Mouse (Mus musculus): Measurements from ENCODE around the gene Eef2kmt. TPM values are rescaled to one million over a fixed set of nuclear protein-coding genes. Genes with fewer than 3 reads are reported as not detected.

The Eef2kmt gene
- polyA plus RNA-seq, 1 experiment, result 34.0 TPM

DNA sequence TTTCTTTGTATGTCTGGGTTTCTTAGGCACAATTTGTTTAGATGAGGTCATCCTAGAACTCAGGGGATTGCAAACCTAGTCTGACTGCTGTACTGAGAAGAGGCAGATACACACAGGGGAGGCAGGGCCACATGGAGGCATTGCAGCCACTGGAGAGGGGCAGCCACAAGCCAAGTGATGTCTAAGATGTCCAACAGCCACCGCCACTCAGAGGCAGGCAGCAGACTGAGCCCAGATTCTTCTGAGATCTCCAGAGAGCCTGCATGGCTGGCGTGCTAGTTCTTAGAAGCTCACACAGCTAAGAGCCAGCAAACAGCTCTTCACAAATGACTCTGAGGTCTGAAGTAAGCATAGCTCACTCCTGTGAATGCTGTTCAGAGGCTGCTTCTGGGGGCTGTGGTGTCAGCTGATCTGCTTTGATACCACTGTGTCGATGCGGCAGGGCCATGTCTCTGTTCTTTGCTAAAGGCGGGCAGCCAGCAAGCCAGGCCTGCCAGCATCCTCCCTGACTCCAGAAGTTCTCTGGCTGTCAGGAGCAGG lies 50.3 kb downstream of the Eef2kmt start:
- H3K4me1 ChIP-seq (ENCODE audit: control insufficient read depth, insufficient read depth, insufficient read length, low read length), result no peaks in the 10 kb centered on the region
- no peak overlapping the region for H3K4me3 ChIP-seq (ENCODE audit: insufficient read depth, low read depth, low read length)
- no peak overlapping the region for H3K27ac ChIP-seq (replicated peaks; ENCODE audit: low read depth, low read length)

DNA sequence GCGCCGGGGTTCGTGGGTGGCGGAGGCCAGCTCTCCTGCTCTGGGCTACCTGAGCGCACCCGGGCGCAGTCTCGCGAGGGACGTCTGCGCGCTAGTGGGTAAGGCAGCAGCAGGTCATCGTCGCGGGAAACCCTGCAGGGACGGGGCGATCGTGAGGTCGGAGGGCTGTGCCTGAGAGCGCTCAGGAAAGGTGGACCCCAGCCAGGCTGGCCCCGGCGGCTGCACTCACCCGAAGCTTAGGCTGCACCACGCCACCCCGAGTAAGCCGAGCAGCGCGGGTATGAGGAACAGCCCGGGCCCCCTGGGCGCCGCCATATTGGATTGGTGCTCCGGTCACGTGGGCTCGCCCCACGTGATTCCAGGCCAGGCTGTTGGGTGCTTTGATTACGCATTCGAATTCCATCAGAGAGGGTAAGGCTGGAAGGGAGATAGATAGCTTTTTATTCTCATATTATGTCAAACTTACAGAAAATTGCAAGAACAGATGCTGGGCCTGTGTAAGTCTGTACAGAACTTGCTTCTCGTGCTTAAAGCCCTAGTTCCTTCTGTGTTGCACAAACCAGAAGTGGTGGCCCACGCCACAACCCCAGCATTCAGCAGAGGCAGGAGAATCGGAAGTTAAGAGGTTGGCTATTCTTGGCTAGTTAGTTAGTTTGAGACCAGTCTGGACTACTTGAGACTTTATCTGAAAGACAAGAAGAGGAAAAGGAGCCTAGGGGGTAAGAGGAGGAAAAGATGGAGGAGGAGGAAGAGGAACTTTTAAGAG lies 51.9 kb downstream of the Eef2kmt start, which contains the start of gene Nagpa:
Nagpa (minus strand) TSS at position 345 of the 766 bp plus-strand sequence.
- peak within 1 kb of the TSS; percentile 82 for H3K4me3 ChIP-seq (ENCODE audit: insufficient read depth, low read depth, low read length)
- H3K4me1 ChIP-seq (ENCODE audit: control insufficient read depth, insufficient read depth, insufficient read length, low read length), result no peaks in the 10 kb centered on the region
- peak within 1 kb of the TSS; percentile 23 for H3K27ac ChIP-seq (replicated peaks; ENCODE audit: low read depth, low read length)

DNA sequence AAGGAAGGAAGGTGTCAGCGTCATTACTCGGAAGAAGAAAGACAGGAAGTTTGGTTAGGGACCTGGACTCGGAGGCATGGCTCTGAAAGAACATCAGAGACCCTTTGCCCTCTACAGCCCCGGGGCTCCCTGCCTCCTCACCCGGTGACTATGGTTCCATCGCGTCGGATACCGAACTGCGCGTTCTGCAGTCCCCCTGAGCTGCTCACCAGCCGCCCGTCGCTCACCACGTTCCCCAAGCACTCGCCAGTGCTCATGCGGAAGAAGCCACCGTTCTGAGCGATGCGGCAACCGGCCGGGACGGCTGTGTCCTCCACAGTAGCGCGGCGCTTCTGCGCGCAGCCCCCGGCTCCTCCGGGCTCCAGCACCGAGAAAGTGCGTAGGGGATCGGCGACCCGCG lies 52.6 kb downstream of the Eef2kmt start:
- H3K27ac ChIP-seq (replicated peaks; ENCODE audit: low read depth, low read length), result peak overlapping the region; percentile 10; the same call in 1 of the 2 replicates
- H3K4me3 ChIP-seq (ENCODE audit: insufficient read depth, low read depth, low read length), result peak overlapping the region; percentile 82
- no peaks in the 10 kb centered on the region for H3K4me1 ChIP-seq (ENCODE audit: control insufficient read depth, insufficient read depth, insufficient read length, low read length)

- Histone ChIP-seq H3K4me3 (ENCODE audit: insufficient read depth, low read depth, low read length) (peak overlapping the region; percentile 82), H3K27ac (replicated peaks; ENCODE audit: low read depth, low read length) (peak overlapping the region; percentile 10; the same call in 1 of the 2 replicates), H3K4me1 (ENCODE audit: control insufficient read depth, insufficient read depth, insufficient read length, low read length) (no peaks in the 10 kb centered on the region)
Observed at GRCm38 (mm10) chr16:5202681-5203080, 53.1 kb downstream of the Eef2kmt start.

GRCm38 (mm10) chr16:5195080-5195479 lies 60.7 kb downstream of the Eef2kmt start:
- Histone ChIP-seq H3K4me3 (ENCODE audit: insufficient read depth, low read depth, low read length) (no peak overlapping the region), H3K27ac (replicated peaks; ENCODE audit: low read depth, low read length) (no peak overlapping the region), H3K4me1 (ENCODE audit: control insufficient read depth, insufficient read depth, insufficient read length, low read length) (no peaks in the 10 kb centered on the region)

Other genes with a start within 250 kb of the Eef2kmt start
- not detected in 2 replicates for gene Smim22, start 248.7 kb downstream of the Eef2kmt start, polyA plus RNA-seq (2012; ENCODE audit: insufficient read depth, insufficient read length, missing spikeins)
- gene Rogdi, start 242.4 kb downstream of the Eef2kmt start, polyA plus RNA-seq (2012; ENCODE audit: insufficient read depth, insufficient read length, missing spikeins), result 26.5 and 29.3 TPM in 2 replicates
- 45.6 and 46.5 TPM in 2 replicates for gene Glyr1, start 206.1 kb downstream of the Eef2kmt start, polyA plus RNA-seq (2012; ENCODE audit: insufficient read depth, insufficient read length, missing spikeins)
- gene Ubn1, start 205.9 kb downstream of the Eef2kmt start, polyA plus RNA-seq (2012; ENCODE audit: insufficient read depth, insufficient read length, missing spikeins), result 8.3 and 9.3 TPM in 2 replicates
- gene Ppl, start 123.6 kb downstream of the Eef2kmt start, polyA plus RNA-seq (2012; ENCODE audit: insufficient read depth, insufficient read length, missing spikeins), result 1.2 and 2.5 TPM in 2 replicates
- 0.38 TPM in 1 of 2 replicates, not detected in the other for gene Sec14l5, start 108.9 kb downstream of the Eef2kmt start, polyA plus RNA-seq (2012; ENCODE audit: insufficient read depth, insufficient read length, missing spikeins)
- gene Nagpa, start 52.0 kb downstream of the Eef2kmt start, polyA plus RNA-seq (2012; ENCODE audit: insufficient read depth, insufficient read length, missing spikeins), result 8.9 and 12.7 TPM in 2 replicates
- not detected in 2 replicates for gene AU021092, start 33.7 kb downstream of the Eef2kmt start, polyA plus RNA-seq (2012; ENCODE audit: insufficient read depth, insufficient read length, missing spikeins)
- 20.0 and 20.2 TPM in 2 replicates for gene Alg1, start 22.4 kb downstream of the Eef2kmt start, polyA plus RNA-seq (2012; ENCODE audit: insufficient read depth, insufficient read length, missing spikeins)